Mouse (Mus musculus) megakaryocyte, embryonic 14.5 days (primary cell): Measurements from ENCODE around the gene Dab1.

ENCODE experiments used
- FLI1 ChIP-seq: IDR thresholded peaks from 2 replicates; pipeline ENCODE4 v1.6.1; 2012; ENCODE audit warnings: low read length, inconsistent platforms, mixed read lengths
- GATA1 ChIP-seq: IDR thresholded peaks from 3 replicates; pipeline ENCODE4 v1.6.1; 2012; ENCODE audit warnings: mixed read lengths, low read length, inconsistent platforms, borderline replicate concordance

- TF ChIP-seq GATA1 (no peak), FLI1 (no peak)
Measured at GRCm38 (mm10) chr4:104111614-104112013, 492.5 kb downstream of the Dab1 start.
